Mouse (Mus musculus) myocyte (in vitro differentiated cells): ENCODE measurements around the gene Akap4. TPM values are rescaled to one million over a fixed set of nuclear protein-coding genes. Genes with fewer than 3 reads are reported as not detected.

Source experiments
- H3K27me3 ChIP-seq: one replicate; pipeline ENCODE4 v1.6.1; 2011; ENCODE audit not compliant: control insufficient read depth, insufficient read depth, insufficient read length
- H3K36me3 ChIP-seq: one replicate; pipeline ENCODE4 v1.6.1; 2011; ENCODE audit not compliant: control insufficient read depth, insufficient read depth
- H3K4me2 ChIP-seq: one replicate; pipeline ENCODE4 v1.6.1; 2011; ENCODE audit warnings: low read depth, control low read depth
- H3K4me3 ChIP-seq: one replicate; pipeline ENCODE4 v1.5.1; 2011; ENCODE audit warnings: mild to moderate bottlenecking, control low read depth, moderate library complexity
- H3K79me2 ChIP-seq: one replicate; pipeline ENCODE4 v1.6.1; 2011; ENCODE audit not compliant: control insufficient read depth, insufficient read depth
- H3ac ChIP-seq: one replicate; pipeline ENCODE4 v1.6.1; 2011; ENCODE audit not compliant: control insufficient read depth, insufficient read length
- CEBPB ChIP-seq: IDR thresholded peaks from 2 replicates; pipeline ENCODE4 v1.6.1; 2011; ENCODE audit warnings: mild to moderate bottlenecking, moderate library complexity; ENCODE audit not compliant: poor library complexity, insufficient read depth, severe bottlenecking
- E2F4 ChIP-seq: IDR thresholded peaks from one replicate; pipeline ENCODE4 v1.6.1; 2011; ENCODE audit warnings: mild to moderate bottlenecking, control low read depth, moderate library complexity; ENCODE audit not compliant: insufficient read depth
- MYOD1 ChIP-seq, 3 experiments: IDR thresholded peaks; one replicate each; pipeline ENCODE4 v1.6.1; 2011; ENCODE audit warnings: control low read depth in 2 of 3, low read depth in 2 of 3, mild to moderate bottlenecking in 2 of 3, moderate library complexity in 1 of 3; ENCODE audit not compliant: insufficient read length in 2 of 3, control insufficient read depth in 1 of 3
- MYOG ChIP-seq, 3 experiments: IDR thresholded peaks; one replicate each; pipeline ENCODE4 v1.6.1; 2011; ENCODE audit warnings: control low read depth in 2 of 3, low read depth in 2 of 3, mild to moderate bottlenecking in 2 of 3; ENCODE audit not compliant: insufficient read length in 2 of 3, control insufficient read depth in 1 of 3, insufficient read depth in 1 of 3
- POLR2A ChIP-seq: IDR thresholded peaks from one replicate; pipeline ENCODE4 v1.6.1; 2011; ENCODE audit warnings: low read depth, mild to moderate bottlenecking, control low read depth, moderate library complexity; ENCODE audit not compliant: insufficient read length
- POLR2AphosphoS2 ChIP-seq: IDR thresholded peaks from one replicate; pipeline ENCODE4 v1.6.1; 2011; ENCODE audit warnings: low read depth, control low read depth; ENCODE audit not compliant: insufficient read length
- SRF ChIP-seq: IDR thresholded peaks from one replicate; pipeline ENCODE4 v1.6.1; 2011; ENCODE audit warnings: low read depth; ENCODE audit not compliant: control insufficient read depth, insufficient read length
- TCF12 ChIP-seq: IDR thresholded peaks from one replicate; pipeline ENCODE4 v1.6.1; 2011; ENCODE audit warnings: mild to moderate bottlenecking, control low read depth; ENCODE audit not compliant: poor library complexity, insufficient read depth, severe bottlenecking
- TCF3 ChIP-seq: IDR thresholded peaks from one replicate; pipeline ENCODE4 v1.6.1; 2011; ENCODE audit warnings: low read depth, control low read depth; ENCODE audit not compliant: insufficient read length
- polyA plus RNA-seq: library from polyadenylated mRNA; unstranded; fragments of >200 nt; fragmentation: generic; extraction: Trizol; gene quantifications from one replicate; pipeline ENCODE4 v1.2.1, GENCODE M21; 2012; ENCODE audit warnings: missing spikeins

Akap4 gene
- polyA plus RNA-seq, 1 experiment = not detected

DNA sequence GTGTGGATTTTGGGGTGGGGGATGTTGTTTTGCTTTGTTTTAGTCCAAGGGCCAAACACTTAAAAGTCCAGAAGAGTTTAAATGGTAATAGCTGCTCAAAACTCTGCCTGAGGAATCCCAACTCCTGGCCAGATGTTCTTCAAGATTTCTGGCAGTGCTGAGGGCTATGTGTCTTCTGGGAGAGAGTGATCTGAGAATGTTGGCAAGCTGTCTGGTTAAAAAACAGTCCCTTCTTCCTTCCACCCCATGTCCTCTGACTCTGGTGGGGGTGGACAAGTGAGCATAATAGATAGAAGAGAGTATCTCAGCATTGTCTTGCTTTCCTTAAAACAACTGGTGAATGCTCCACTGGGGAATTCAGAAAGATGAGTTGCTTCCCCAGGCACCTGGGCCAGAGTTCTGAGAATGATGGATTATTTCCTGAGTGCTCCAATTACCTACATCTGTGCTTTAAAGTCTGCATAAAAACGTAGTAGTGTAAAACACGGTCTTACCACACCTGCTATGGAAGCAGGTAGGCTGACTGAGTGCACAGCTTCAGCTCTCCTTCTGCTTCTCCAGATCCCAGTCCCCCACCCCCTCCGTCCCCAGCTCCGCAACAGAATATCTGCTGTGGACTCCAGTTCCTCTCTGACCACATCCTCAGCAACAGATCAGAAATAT lies 54.4 kb downstream of the Akap4 start:
- Histone ChIP-seq H3ac (no peak overlapping the region), H3K4me2 (no peak overlapping the region), H3K79me2 (no peaks in the 10 kb centered on the region), H3K27me3 (no peaks in the 10 kb centered on the region), H3K4me3 (no peak overlapping the region), H3K36me3 (no peaks in the 10 kb centered on the region)
- no peak for TF ChIP-seq MYOD1 (IDR thresholded peaks at IDR 0.05; ENCODE audit: control insufficient read depth in 1 of 3, insufficient read length in 2 of 3, low read depth in 2 of 3)
- TF ChIP-seq E2F4 = no peak
- TF ChIP-seq TCF12 = no peak
- no peak for TF ChIP-seq MYOG (IDR thresholded peaks at IDR 0.05; ENCODE audit: control insufficient read depth in 1 of 3, insufficient read depth in 1 of 3, insufficient read length in 2 of 3, low read depth in 2 of 3)
- no peak for TF ChIP-seq SRF
- no peak for TF ChIP-seq CEBPB
- no peak for TF ChIP-seq POLR2AphosphoS2
- TF ChIP-seq POLR2A = no peak
- TF ChIP-seq TCF3 = no peak

Other genes starting within 250 kb of the Akap4 start
- not detected for gene Ccnb3, start 25.9 kb upstream of the Akap4 start, polyA plus RNA-seq